In genomic region chr2:65014552-65014951, GRCm38 (mm10) we compare ENCODE assay signal across 28 mouse cellular contexts.
"Had no signal": no experiment of that assay in that cellular context is flagged by ENCODE, and none has a peak within 500 bp of the region (broad histone marks: within the 10 kb centered on the region; RNA-seq: fewer than 3 reads in every experiment).

No protein-coding gene starts in this region.

- H3K4me3 ChIP-seq: embryonic facial prominence, embryonic 10.5 days; embryonic facial prominence, embryonic 12.5 days; embryonic facial prominence, embryonic 13.5 days; embryonic facial prominence, embryonic 15.5 days; erythroblast, embryonic 14.5 days; forebrain, embryonic 10.5 days; forebrain, embryonic 12.5 days; forebrain, embryonic 13.5 days; forebrain, embryonic 15.5 days; gastrocnemius, adult 2 months had no signal

- H3K27ac ChIP-seq: embryonic facial prominence, embryonic 10.5 days; embryonic facial prominence, embryonic 12.5 days; embryonic facial prominence, embryonic 13.5 days; embryonic facial prominence, embryonic 15.5 days; forebrain, embryonic 10.5 days; forebrain, embryonic 12.5 days; forebrain, embryonic 13.5 days; forebrain, embryonic 15.5 days; gastrocnemius, adult 2 months had no signal

- H3K27me3 ChIP-seq: embryonic facial prominence, embryonic 12.5 days; embryonic facial prominence, embryonic 13.5 days; embryonic facial prominence, embryonic 15.5 days; forebrain, embryonic 12.5 days; forebrain, embryonic 13.5 days; forebrain, embryonic 15.5 days had no signal

- ATAC-seq: forebrain, embryonic 13.5 days; forebrain, embryonic 14.5 days; forebrain, embryonic 15.5 days; forebrain, embryonic 16.5 days; forebrain, postnatal 0 days had no signal

- H3K9me3 ChIP-seq: embryonic facial prominence, embryonic 10.5 days; embryonic facial prominence, embryonic 12.5 days; embryonic facial prominence, embryonic 13.5 days; embryonic facial prominence, embryonic 15.5 days; forebrain, embryonic 10.5 days; forebrain, embryonic 12.5 days; forebrain, embryonic 13.5 days; forebrain, embryonic 15.5 days had no signal

- H3K4me2 ChIP-seq: embryonic facial prominence, embryonic 12.5 days; embryonic facial prominence, embryonic 13.5 days; embryonic facial prominence, embryonic 15.5 days; forebrain, embryonic 12.5 days; forebrain, embryonic 13.5 days; forebrain, embryonic 15.5 days had no signal

- H3K4me1 ChIP-seq: embryonic facial prominence, embryonic 10.5 days; embryonic facial prominence, embryonic 15.5 days; forebrain, embryonic 10.5 days; forebrain, embryonic 12.5 days; forebrain, embryonic 13.5 days; forebrain, embryonic 15.5 days had no signal

- DNase-seq: cerebellum, adult 2 months; cerebellum, adult 8-10 months; cerebellum, adult 9-10 months; cerebellum, adult 9-11 months; cerebellum, postnatal 10 days; cerebellum, postnatal 14 days; cerebellum, postnatal 25 days; cerebellum, postnatal 36 days; embryo, embryonic 11 days; forebrain, postnatal 0 days; gastrocnemius, adult 2 months; gastrocnemius, postnatal 10 days; gastrocnemius, postnatal 14 days; gastrocnemius, postnatal 25 days; gastrocnemius, postnatal 36 days; heart, adult 11 months; heart, adult 18-20 months had no signal

- H3K9ac ChIP-seq: embryonic facial prominence, embryonic 12.5 days; embryonic facial prominence, embryonic 13.5 days; embryonic facial prominence, embryonic 15.5 days; forebrain, embryonic 12.5 days; forebrain, embryonic 13.5 days; forebrain, embryonic 15.5 days; forebrain, postnatal 0 days had no signal

- H3K36me3 ChIP-seq: embryonic facial prominence, embryonic 10.5 days; embryonic facial prominence, embryonic 12.5 days; embryonic facial prominence, embryonic 13.5 days; embryonic facial prominence, embryonic 15.5 days; forebrain, embryonic 10.5 days; forebrain, embryonic 12.5 days; forebrain, embryonic 15.5 days had no signal
